Comparison of ENCODE assay signal across 22 mouse cellular contexts in the genomic region with DNA sequence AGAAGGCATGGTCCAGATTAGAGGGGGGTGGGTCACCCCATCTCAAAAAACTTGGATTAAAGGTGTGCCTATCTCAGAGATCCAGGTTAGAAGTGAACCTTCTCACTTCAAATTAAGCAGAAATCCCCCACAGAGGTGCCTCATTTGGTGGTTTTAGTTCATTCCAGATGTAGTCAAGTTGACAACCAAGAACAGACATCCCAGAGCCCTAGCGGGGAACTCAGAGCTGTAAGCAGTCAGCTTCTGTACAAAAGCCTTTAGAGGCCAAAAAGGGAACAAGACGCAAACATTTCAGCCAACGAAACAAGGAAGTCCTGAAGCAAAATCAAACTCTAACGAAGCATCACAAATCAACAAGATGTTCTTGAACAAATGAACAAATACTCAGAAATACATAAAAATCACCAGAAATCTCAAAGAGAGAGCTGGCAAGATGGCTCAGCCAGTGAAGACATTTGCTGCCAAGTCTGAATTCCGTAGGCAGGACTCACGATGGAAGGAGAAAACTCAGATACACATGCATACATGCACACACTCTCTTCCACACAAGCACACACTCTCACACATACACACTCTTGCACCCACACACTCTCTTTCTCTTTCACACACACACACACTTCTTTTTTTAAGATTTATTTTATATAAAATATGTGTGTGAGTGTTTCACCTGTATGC.
DNase-seq lines count a peak whose midpoint lies in the region; ATAC-seq lines count a peak whose summit lies in the region.
"Had no signal": no experiment of that assay in that cellular context is flagged by ENCODE, and none has a peak within 500 bp of the region (broad histone marks: within the 10 kb centered on the region; RNA-seq: fewer than 3 reads in every experiment).

No protein-coding gene starts in this region.

- no peaks in the 10 kb centered on the region for H3K36me3 ChIP-seq in splenic B cell, adult 2 months (ENCODE audit: control insufficient read depth, insufficient read depth, low read length, poor library complexity, severe bottlenecking)
- H3K36me3 ChIP-seq: embryonic facial prominence, embryonic 12.5 days; embryonic facial prominence, embryonic 15.5 days; heart, embryonic 13.5 days had no signal

- H3K27me3 ChIP-seq in splenic B cell, adult 2 months (ENCODE audit: control insufficient read depth, insufficient read depth, low read length, poor library complexity, severe bottlenecking) = no peaks in the 10 kb centered on the region
- H3K27me3 ChIP-seq: embryonic facial prominence, embryonic 12.5 days; embryonic facial prominence, embryonic 15.5 days; heart, embryonic 13.5 days had no signal

- no peak for DNase-seq in frontal cortex, postnatal 10 days (ENCODE audit: low spot score in 2 of 2)
- peak; percentile 58 to 63 for DNase-seq in spleen, postnatal 36 days (ENCODE audit: low spot score in 2 of 2)
- no peak for DNase-seq in spleen, postnatal 4 days (ENCODE audit: low spot score in 2 of 2)
- peak; percentile 26 for DNase-seq in splenic B cell, adult 2 months (ENCODE audit: low read depth, low spot score)
- no peak for DNase-seq in urinary bladder, postnatal 10 days (ENCODE audit: low spot score)
- DNase-seq: adrenal gland, adult 8-10 months; adrenal gland, postnatal 25 days; cerebellum, adult 18-20 months; cerebellum, adult 9-10 months; forebrain, postnatal 0 days; gastrocnemius, postnatal 14 days; heart, postnatal 14 days; heart, postnatal 4 days had no signal

- ATAC-seq in frontal cortex, adult (ENCODE audit: low TSS enrichment) = peak; percentile 71
- ATAC-seq: CD4-positive, CD25-positive, alpha-beta regulatory T cell, adult 4 months; forebrain, embryonic 14.5 days; forebrain, postnatal 0 days; hindbrain, postnatal 0 days; inflammation-experienced regulatory T-cells, adult 6 months; intestine, embryonic 16.5 days had no signal

Comparison
In these comparisons a context has a peak if more than half of its experiments do, and no peak if none do; other contexts are left out.
1. DNase-seq: peak in spleen, postnatal 36 days (2 of 2) and splenic B cell, adult 2 months (single experiment); none in frontal cortex, postnatal 10 days (0 of 2), spleen, postnatal 4 days (0 of 2) and urinary bladder, postnatal 10 days (single experiment).